Comparison of ENCODE assay signal across 11 mouse cellular contexts in the genomic region with DNA sequence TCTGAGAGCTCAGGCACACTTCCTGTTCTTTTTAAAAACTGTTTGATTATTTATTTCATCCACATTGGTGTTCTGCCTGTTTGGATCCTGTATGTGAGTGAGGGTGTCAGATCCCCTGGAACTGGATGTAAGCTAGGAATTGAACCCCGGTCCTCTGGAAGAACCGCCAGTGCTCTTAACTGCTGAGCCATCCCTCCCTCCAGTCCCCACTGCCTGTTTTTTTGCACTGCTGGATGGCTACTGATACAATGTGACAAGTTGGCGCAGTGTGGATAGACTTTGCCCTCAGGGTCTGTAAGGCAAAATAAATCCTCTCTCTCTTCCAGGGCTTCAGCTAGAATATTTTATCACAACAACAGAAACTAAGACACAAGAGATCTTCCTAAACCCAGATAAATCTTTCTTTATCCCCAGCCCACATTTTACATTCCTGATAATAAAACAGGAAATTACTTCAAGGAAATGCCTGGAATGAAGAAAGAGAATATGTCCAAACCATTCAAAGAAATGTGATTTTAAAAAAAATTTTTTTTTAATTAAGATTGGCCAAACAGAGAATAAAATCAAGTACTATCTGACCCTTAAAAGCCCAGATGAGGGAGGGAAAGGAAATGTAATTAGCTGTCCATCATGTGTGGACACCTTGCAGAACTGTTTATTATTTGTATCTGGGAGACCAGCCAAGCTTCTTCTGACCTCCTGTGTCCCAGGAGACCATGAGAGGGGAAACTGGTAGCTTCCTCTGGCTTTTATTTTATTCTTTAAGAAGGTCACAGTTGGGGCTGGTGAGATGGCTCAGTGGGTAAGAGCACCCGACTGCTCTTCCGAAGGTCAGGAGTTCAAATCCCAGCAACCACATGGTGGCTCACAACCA. TPM values are rescaled to one million over a fixed set of nuclear protein-coding genes. Genes with fewer than 3 reads are reported as not detected.
A peak's percentile ranks its signal among the peaks of the same experiment; 100 is the strongest.
DNase-seq lines count a peak whose midpoint lies in the region; ATAC-seq and TF ChIP-seq lines count a peak whose summit lies in the region.
"Had no signal": no experiment of that assay in that cellular context is flagged by ENCODE, and none has a peak within 500 bp of the region (broad histone marks: within the 10 kb centered on the region; RNA-seq: fewer than 3 reads in every experiment).

No protein-coding gene starts in this region.

- peak in 1 of 2 experiments; percentile 31 for DNase-seq in heart, adult 2 months
- no peak for DNase-seq in heart, postnatal 25 days (ENCODE audit: low spot score)
- DNase-seq in midbrain, postnatal 0 days (ENCODE audit: low spot score) = peak; percentile 34
- DNase-seq in midbrain, embryonic 11.5 days (ENCODE audit: low spot score, missing footprints) = no peak
- DNase-seq in kidney, postnatal 4 days = peak; percentile 31 to 35
- no peak for DNase-seq in adrenal gland, postnatal 14 days
- DNase-seq in thymus, postnatal 10 days (ENCODE audit: low spot score in 2 of 2) = no peak
- no peak for DNase-seq in ovary, postnatal 14 days (ENCODE audit: low spot score)
- DNase-seq: layer of hippocampus, adult 9-11 months had no signal

- 52% methylated on average over 5 of the region's 5 CpGs for WGBS in heart, adult 2 months
- 51% methylated on average over 5 of the region's 5 CpGs for WGBS in midbrain, postnatal 0 days
- 81% methylated on average over 5 of the region's 5 CpGs for WGBS in midbrain, embryonic 11.5 days

- no peak overlapping the region for H3K27ac ChIP-seq in heart, adult 2 months
- H3K27ac ChIP-seq in midbrain, postnatal 0 days (ENCODE audit: low read depth, low read length) = no peak overlapping the region
- H3K27ac ChIP-seq in midbrain, embryonic 11.5 days (ENCODE audit: low read depth, low read length) = no peak overlapping the region
- H3K27ac ChIP-seq: hindbrain, embryonic 12.5 days had no signal

- intact Hi-C loops in heart, adult 2 months (cut with DNase I) = loop anchor here (2.0 kb wide), 2 partner anchors 17 to 29 kb away; a partner anchor contains a TSS
- intact Hi-C loops in heart, postnatal 25 days (cut with DNase I) = loop anchor here (5.0 kb wide), 1 partner anchor 32 kb away; no protein-coding TSS in a partner anchor

- TF ChIP-seq CTCF in heart, adult 2 months (IDR thresholded peaks at IDR 0.05) = peak; percentile 46; the same call in 1 of the 2 replicates
- no peak for TF ChIP-seq CTCF in midbrain, postnatal 0 days (IDR thresholded peaks at IDR 0.05)

- no peak overlapping the region for H3K4me2 ChIP-seq in midbrain, postnatal 0 days (ENCODE audit: low read depth, low read length, poor library complexity, severe bottlenecking)
- H3K4me2 ChIP-seq in midbrain, embryonic 11.5 days = no peak overlapping the region
- H3K4me2 ChIP-seq: hindbrain, embryonic 12.5 days had no signal

- H3K9ac ChIP-seq in heart, adult 2 months (ENCODE audit: low read depth, low read length) = no peak overlapping the region
- H3K9ac ChIP-seq in midbrain, postnatal 0 days (replicated peaks; ENCODE audit: low read length, poor library complexity, severe bottlenecking) = no peak overlapping the region
- H3K9ac ChIP-seq in midbrain, embryonic 11.5 days (ENCODE audit: low read length) = no peak overlapping the region
- H3K9ac ChIP-seq: hindbrain, embryonic 12.5 days had no signal

- no peaks in the 10 kb centered on the region; the same call in 1 of the 2 replicates for H3K4me1 ChIP-seq in heart, adult 2 months (ENCODE audit: control insufficient read depth, insufficient read depth, low read length)
- H3K4me1 ChIP-seq in midbrain, postnatal 0 days (ENCODE audit: insufficient read depth, low read length) = no peaks in the 10 kb centered on the region
- peaks cover 2% of the 10 kb centered on the region; the same call in 1 of the 2 replicates for H3K4me1 ChIP-seq in midbrain, embryonic 11.5 days (ENCODE audit: control insufficient read depth, insufficient read depth, low read length)
- H3K4me1 ChIP-seq: hindbrain, embryonic 12.5 days had no signal

- no peak for TF ChIP-seq EP300 in heart, adult 2 months (IDR thresholded peaks at IDR 0.05; ENCODE audit: insufficient read depth, low read depth, low read length)

- no peaks in the 10 kb centered on the region for H3K9me3 ChIP-seq in midbrain, postnatal 0 days (ENCODE audit: low read length)
- H3K9me3 ChIP-seq in midbrain, embryonic 11.5 days (ENCODE audit: control insufficient read depth, low read length) = no peaks in the 10 kb centered on the region
- H3K9me3 ChIP-seq: hindbrain, embryonic 12.5 days had no signal

- no peak overlapping the region for H3K4me3 ChIP-seq in heart, adult 2 months
- no peak overlapping the region for H3K4me3 ChIP-seq in midbrain, postnatal 0 days (ENCODE audit: low read depth, low read length)
- H3K4me3 ChIP-seq in midbrain, embryonic 11.5 days (ENCODE audit: low read depth, low read length) = no peak overlapping the region
- H3K4me3 ChIP-seq: hindbrain, embryonic 12.5 days had no signal

- ATAC-seq in midbrain, postnatal 0 days (ENCODE audit: low FRiP score) = no peak
- ATAC-seq in midbrain, embryonic 11.5 days (ENCODE audit: low FRiP score) = no peak

- no peaks in the 10 kb centered on the region for H3K27me3 ChIP-seq in heart, adult 2 months (ENCODE audit: control insufficient read depth, insufficient read depth, low read length)
- H3K27me3 ChIP-seq in midbrain, postnatal 0 days (ENCODE audit: insufficient read depth, low read length) = no peaks in the 10 kb centered on the region
- no peaks in the 10 kb centered on the region for H3K27me3 ChIP-seq in midbrain, embryonic 11.5 days (ENCODE audit: control insufficient read depth, insufficient read depth, low read length)
- H3K27me3 ChIP-seq: hindbrain, embryonic 12.5 days had no signal

- H3K36me3 ChIP-seq in heart, adult 2 months (ENCODE audit: control insufficient read depth, insufficient read depth, low read length) = no peaks in the 10 kb centered on the region
- H3K36me3 ChIP-seq in midbrain, postnatal 0 days (ENCODE audit: insufficient read depth, low read length) = no peaks in the 10 kb centered on the region
- no peaks in the 10 kb centered on the region for H3K36me3 ChIP-seq in midbrain, embryonic 11.5 days (ENCODE audit: control insufficient read depth, insufficient read depth, low read length)
- H3K36me3 ChIP-seq: hindbrain, embryonic 12.5 days had no signal

- TF ChIP-seq POLR2A in heart, adult 2 months (IDR thresholded peaks at IDR 0.05; ENCODE audit: insufficient read depth, low read depth, low read length) = no peak

- no peaks in the 10 kb centered on the region for H3K79me2 ChIP-seq in heart, adult 2 months (replicated peaks; ENCODE audit: control insufficient read depth, insufficient read depth, low read length)

RNA-seq across cellular contexts. Expression of a gene that starts 16.5 kb away (rescaled TPM):
- under 1 TPM in 1 of 2 experiments, not detected in 1; 0.70 TPM for total RNA-seq in heart, adult 2 months (2021)
- polyA plus RNA-seq in heart, adult 2 months (2012; rRNA removed) = 0.12 and 0.41 TPM in 2 replicates
- total RNA-seq in heart, postnatal 25 days (2021) = under 1 TPM; 0.23 to 0.31 TPM
- total RNA-seq in midbrain, postnatal 0 days (2014; rRNA removed) = 0.49 TPM in 1 of 2 replicates, not detected in the other
- 0.40 and 0.49 TPM in 2 replicates for polyA plus RNA-seq in midbrain, postnatal 0 days (2015; fragmentation: Nextera tagmentation; extraction: Ambion mirVana)
- polyA plus RNA-seq in midbrain, embryonic 11.5 days (2014; fragmentation: Nextera tagmentation; extraction: Ambion mirVana) = 22.5 and 26.9 TPM in 2 replicates
- total RNA-seq in adrenal gland, postnatal 14 days (2021) = 308 and 324 TPM in 2 replicates
- total RNA-seq: common myeloid progenitor, adult 5-6 weeks had no signal

RNA-seq across cellular contexts. Expression of a gene that starts 28.8 kb away (rescaled TPM):
- total RNA-seq in heart, adult 2 months (2021) = 1,000 to 10,000 TPM; 1,555 to 1,819 TPM
- polyA plus RNA-seq in heart, adult 2 months (2012; rRNA removed) = 526 and 770 TPM in 2 replicates
- total RNA-seq in heart, postnatal 25 days (2021) = 1,000 to 10,000 TPM; 1,646 to 1,675 TPM
- 31.5 and 36.4 TPM in 2 replicates for total RNA-seq in midbrain, postnatal 0 days (2014; rRNA removed)
- 961 and 994 TPM in 2 replicates for polyA plus RNA-seq in midbrain, postnatal 0 days (2015; fragmentation: Nextera tagmentation; extraction: Ambion mirVana)
- polyA plus RNA-seq in midbrain, embryonic 11.5 days (2014; fragmentation: Nextera tagmentation; extraction: Ambion mirVana) = 739 and 783 TPM in 2 replicates
- 888 and 904 TPM in 2 replicates for total RNA-seq in adrenal gland, postnatal 14 days (2021)

RNA-seq across cellular contexts. Expression of a gene that starts 34.9 kb away (rescaled TPM):
- total RNA-seq in heart, adult 2 months (2021) = 10 to 100 TPM; 45.9 to 55.0 TPM
- 4.9 and 10.8 TPM in 2 replicates for polyA plus RNA-seq in heart, adult 2 months (2012; rRNA removed)
- total RNA-seq in heart, postnatal 25 days (2021) = 10 to 100 TPM; 41.6 to 47.1 TPM
- total RNA-seq in midbrain, postnatal 0 days (2014; rRNA removed) = 19.5 and 33.8 TPM in 2 replicates
- polyA plus RNA-seq in midbrain, postnatal 0 days (2015; fragmentation: Nextera tagmentation; extraction: Ambion mirVana) = 26.4 and 29.7 TPM in 2 replicates
- polyA plus RNA-seq in midbrain, embryonic 11.5 days (2014; fragmentation: Nextera tagmentation; extraction: Ambion mirVana) = 54.5 and 57.0 TPM in 2 replicates
- total RNA-seq in adrenal gland, postnatal 14 days (2021) = 47.8 and 50.1 TPM in 2 replicates

RNA-seq across cellular contexts. Expression of a gene that starts 39.6 kb away (rescaled TPM):
- 10 to 100 TPM; 55.7 to 56.9 TPM for total RNA-seq in heart, adult 2 months (2021)
- polyA plus RNA-seq in heart, adult 2 months (2012; rRNA removed) = 25.6 and 38.1 TPM in 2 replicates
- total RNA-seq in heart, postnatal 25 days (2021) = 10 to 100 TPM; 55.6 to 65.7 TPM
- total RNA-seq in midbrain, postnatal 0 days (2014; rRNA removed) = 38.7 and 45.6 TPM in 2 replicates
- 22.2 and 26.1 TPM in 2 replicates for polyA plus RNA-seq in midbrain, postnatal 0 days (2015; fragmentation: Nextera tagmentation; extraction: Ambion mirVana)
- polyA plus RNA-seq in midbrain, embryonic 11.5 days (2014; fragmentation: Nextera tagmentation; extraction: Ambion mirVana) = 42.8 and 47.4 TPM in 2 replicates
- 87.8 and 88.4 TPM in 2 replicates for total RNA-seq in adrenal gland, postnatal 14 days (2021)

Comparison
In these comparisons a context has a peak if more than half of its experiments do, and no peak if none do; other contexts are left out.
1. DNase-seq: peak in midbrain, postnatal 0 days (single experiment) and kidney, postnatal 4 days (2 of 2); none in heart, postnatal 25 days (single experiment), midbrain, embryonic 11.5 days (single experiment), adrenal gland, postnatal 14 days (single experiment), thymus, postnatal 10 days (0 of 2) and ovary, postnatal 14 days (single experiment).
2. RNA of a gene that starts 16.5 kb away (total RNA-seq): 308 to 324 TPM in adrenal gland, postnatal 14 days; 0.70 TPM in heart, adult 2 months, 0.49 TPM in midbrain, postnatal 0 days and 0.23 to 0.31 TPM in heart, postnatal 25 days; every median in the first group is over 100 times any median in the second.
3. RNA of a gene that starts 28.8 kb away (total RNA-seq): 1,555 to 1,819 TPM in heart, adult 2 months, 1,646 to 1,675 TPM in heart, postnatal 25 days and 888 to 904 TPM in adrenal gland, postnatal 14 days; 31.5 to 36.4 TPM in midbrain, postnatal 0 days; every median in the first group is over 10 times any median in the second.